Mouse (Mus musculus): Measurements from ENCODE around the gene Hsd17b7. TPM values are rescaled to one million over a fixed set of nuclear protein-coding genes. Genes with fewer than 3 reads are reported as not detected.

The Hsd17b7 gene
- polyA plus RNA-seq, 1 experiment from 2014 or later: 33.3 TPM

GRCm38 (mm10) chr1:169977621-169978020, 8.6 kb upstream of the Hsd17b7 start:
- H3K4me2 ChIP-seq (ENCODE audit: low read length): no peak overlapping the region
- no peaks in the 10 kb centered on the region for H3K36me3 ChIP-seq (ENCODE audit: control insufficient read depth, insufficient read depth, low read length)
- no peak overlapping the region for H3K9ac ChIP-seq (ENCODE audit: low read depth, low read length)
- no peak overlapping the region for H3K27ac ChIP-seq (ENCODE audit: low read depth, low read length)
- no peak for ATAC-seq
- no peak overlapping the region for H3K4me3 ChIP-seq (ENCODE audit: low read length)
- H3K4me1 ChIP-seq (ENCODE audit: control insufficient read depth, insufficient read depth, low read depth, low read length): no peaks in the 10 kb centered on the region
- 87% methylated on average over 4 of the region's 4 CpGs for WGBS
- no peaks in the 10 kb centered on the region for H3K27me3 ChIP-seq (replicated peaks; ENCODE audit: control insufficient read depth, insufficient read depth, low read length)
- no peaks in the 10 kb centered on the region for H3K9me3 ChIP-seq (ENCODE audit: control insufficient read depth, low read length)

GRCm38 (mm10) chr1:169971998-169972397, 3.0 kb upstream of the Hsd17b7 start:
- no peak for ATAC-seq
- H3K4me3 ChIP-seq (ENCODE audit: low read length): no peak overlapping the region
- 87% methylated on average over 2 of the region's 2 CpGs for WGBS

GRCm38 (mm10) chr1:169970936-169971335, 1.9 kb upstream of the Hsd17b7 start:
- Histone ChIP-seq H3K27ac (ENCODE audit: low read depth, low read length) (no peak overlapping the region), H3K27me3 (replicated peaks; ENCODE audit: control insufficient read depth, insufficient read depth, low read length) (no peaks in the 10 kb centered on the region), H3K4me2 (ENCODE audit: low read length) (no peak overlapping the region), H3K4me3 (ENCODE audit: low read length) (no peak overlapping the region), H3K4me1 (ENCODE audit: control insufficient read depth, insufficient read depth, low read depth, low read length) (peaks cover 13% of the 10 kb centered on the region), H3K9ac (ENCODE audit: low read depth, low read length) (no peak overlapping the region), H3K36me3 (ENCODE audit: control insufficient read depth, insufficient read depth, low read length) (peaks cover 2% of the 10 kb centered on the region; the same call in 1 of the 2 replicates), H3K9me3 (ENCODE audit: control insufficient read depth, low read length) (no peaks in the 10 kb centered on the region)
- no peak for ATAC-seq
- WGBS: 95% methylated on average over 4 of the region's 4 CpGs

More at GRCm38 (mm10) chr1:169971998-169972397, 3.0 kb upstream of the Hsd17b7 start:
- H3K4me2 ChIP-seq (ENCODE audit: low read length): no peak overlapping the region
- H3K36me3 ChIP-seq (ENCODE audit: control insufficient read depth, insufficient read depth, low read length): no peaks in the 10 kb centered on the region
- H3K27ac ChIP-seq (ENCODE audit: low read depth, low read length): no peak overlapping the region
- no peaks in the 10 kb centered on the region for H3K27me3 ChIP-seq (replicated peaks; ENCODE audit: control insufficient read depth, insufficient read depth, low read length)
- no peak overlapping the region for H3K9ac ChIP-seq (ENCODE audit: low read depth, low read length)
- peaks cover 13% of the 10 kb centered on the region for H3K4me1 ChIP-seq (ENCODE audit: control insufficient read depth, insufficient read depth, low read depth, low read length)
- H3K9me3 ChIP-seq (ENCODE audit: control insufficient read depth, low read length): no peaks in the 10 kb centered on the region

GRCm38 (mm10) chr1:169969516-169969886, 460 bp upstream of the Hsd17b7 start:
- Histone ChIP-seq H3K9ac (ENCODE audit: low read depth, low read length) (peak overlapping the region; percentile 56), H3K4me1 (ENCODE audit: control insufficient read depth, insufficient read depth, low read depth, low read length) (peaks cover 13% of the 10 kb centered on the region), H3K4me2 (ENCODE audit: low read length) (peak overlapping the region; percentile 66), H3K4me3 (ENCODE audit: low read length) (peak overlapping the region; percentile 74), H3K9me3 (ENCODE audit: control insufficient read depth, low read length) (no peaks in the 10 kb centered on the region), H3K27me3 (replicated peaks; ENCODE audit: control insufficient read depth, insufficient read depth, low read length) (no peaks in the 10 kb centered on the region), H3K27ac (ENCODE audit: low read depth, low read length) (peak overlapping the region; percentile 85), H3K36me3 (ENCODE audit: control insufficient read depth, insufficient read depth, low read length) (peaks cover 9% of the 10 kb centered on the region; the same call in 1 of the 2 replicates)
- under 1% methylated on average over 8 of the region's 9 CpGs for WGBS
- ATAC-seq: peak; percentile 69

GRCm38 (mm10) chr1:169953106-169953505, 15.9 kb downstream of the Hsd17b7 start:
- 95% methylated on average over 10 of the region's 10 CpGs for WGBS
- peaks cover 41% of the 10 kb centered on the region for H3K36me3 ChIP-seq (ENCODE audit: control insufficient read depth, insufficient read depth, low read length)
- peaks cover 2% of the 10 kb centered on the region; the same call in 1 of the 2 replicates for H3K9me3 ChIP-seq (ENCODE audit: control insufficient read depth, low read length)
- no peak overlapping the region for H3K4me3 ChIP-seq (ENCODE audit: low read length)
- H3K27ac ChIP-seq (ENCODE audit: low read depth, low read length): no peak overlapping the region
- no peak overlapping the region for H3K9ac ChIP-seq (ENCODE audit: low read depth, low read length)
- no peaks in the 10 kb centered on the region for H3K27me3 ChIP-seq (replicated peaks; ENCODE audit: control insufficient read depth, insufficient read depth, low read length)
- ATAC-seq: no peak
- no peaks in the 10 kb centered on the region for H3K4me1 ChIP-seq (ENCODE audit: control insufficient read depth, insufficient read depth, low read depth, low read length)
- H3K4me2 ChIP-seq (ENCODE audit: low read length): no peak overlapping the region

- H3K4me1 ChIP-seq (ENCODE audit: control insufficient read depth, insufficient read depth, low read depth, low read length): no peaks in the 10 kb centered on the region
- no peak overlapping the region for H3K4me3 ChIP-seq (ENCODE audit: low read length)
- peaks cover 2% of the 10 kb centered on the region; the same call in 1 of the 2 replicates for H3K9me3 ChIP-seq (ENCODE audit: control insufficient read depth, low read length)
- no peaks in the 10 kb centered on the region for H3K27me3 ChIP-seq (replicated peaks; ENCODE audit: control insufficient read depth, insufficient read depth, low read length)
- H3K9ac ChIP-seq (ENCODE audit: low read depth, low read length): no peak overlapping the region
- ATAC-seq: no peak
- no peak overlapping the region for H3K4me2 ChIP-seq (ENCODE audit: low read length)
- H3K27ac ChIP-seq (ENCODE audit: low read depth, low read length): no peak overlapping the region
- H3K36me3 ChIP-seq (ENCODE audit: control insufficient read depth, insufficient read depth, low read length): peaks cover 38% of the 10 kb centered on the region
- 91% methylated on average over 10 of the region's 10 CpGs for WGBS
Observed at GRCm38 (mm10) chr1:169952636-169953035, 16.4 kb downstream of the Hsd17b7 start.

GRCm38 (mm10) chr1:169951561-169951960, 17.5 kb downstream of the Hsd17b7 start:
- no peaks in the 10 kb centered on the region for H3K4me1 ChIP-seq (ENCODE audit: control insufficient read depth, insufficient read depth, low read depth, low read length)
- no peak overlapping the region for H3K4me2 ChIP-seq (ENCODE audit: low read length)
- no peak overlapping the region for H3K9ac ChIP-seq (ENCODE audit: low read depth, low read length)
- H3K27me3 ChIP-seq (replicated peaks; ENCODE audit: control insufficient read depth, insufficient read depth, low read length): no peaks in the 10 kb centered on the region
- no peak for ATAC-seq
- WGBS: 91% methylated on average over 6 of the region's 6 CpGs
- peaks cover 2% of the 10 kb centered on the region; the same call in 1 of the 2 replicates for H3K9me3 ChIP-seq (ENCODE audit: control insufficient read depth, low read length)
- peaks cover 32% of the 10 kb centered on the region for H3K36me3 ChIP-seq (ENCODE audit: control insufficient read depth, insufficient read depth, low read length)
- H3K4me3 ChIP-seq (ENCODE audit: low read length): no peak overlapping the region
- H3K27ac ChIP-seq (ENCODE audit: low read depth, low read length): no peak overlapping the region

GRCm38 (mm10) chr1:169950651-169951050, 18.4 kb downstream of the Hsd17b7 start:
- Histone ChIP-seq H3K36me3 (ENCODE audit: control insufficient read depth, insufficient read depth, low read length) (peaks cover 29% of the 10 kb centered on the region), H3K4me3 (ENCODE audit: low read length) (no peak overlapping the region), H3K4me2 (ENCODE audit: low read length) (no peak overlapping the region), H3K27me3 (replicated peaks; ENCODE audit: control insufficient read depth, insufficient read depth, low read length) (no peaks in the 10 kb centered on the region), H3K4me1 (ENCODE audit: control insufficient read depth, insufficient read depth, low read depth, low read length) (no peaks in the 10 kb centered on the region), H3K27ac (ENCODE audit: low read depth, low read length) (no peak overlapping the region), H3K9ac (ENCODE audit: low read depth, low read length) (no peak overlapping the region), H3K9me3 (ENCODE audit: control insufficient read depth, low read length) (peaks cover 2% of the 10 kb centered on the region; the same call in 1 of the 2 replicates)
- WGBS: 91% methylated on average over 4 of the region's 4 CpGs
- no peak for ATAC-seq

- peaks cover 22% of the 10 kb centered on the region for H3K36me3 ChIP-seq (ENCODE audit: control insufficient read depth, insufficient read depth, low read length)
- no peak overlapping the region for H3K4me3 ChIP-seq (ENCODE audit: low read length)
- H3K9me3 ChIP-seq (ENCODE audit: control insufficient read depth, low read length): peaks cover 3% of the 10 kb centered on the region
- no peak for ATAC-seq
- H3K9ac ChIP-seq (ENCODE audit: low read depth, low read length): no peak overlapping the region
- WGBS: 75% methylated on average over 7 of the region's 7 CpGs
- H3K4me1 ChIP-seq (ENCODE audit: control insufficient read depth, insufficient read depth, low read depth, low read length): no peaks in the 10 kb centered on the region
- H3K4me2 ChIP-seq (ENCODE audit: low read length): no peak overlapping the region
- no peaks in the 10 kb centered on the region for H3K27me3 ChIP-seq (replicated peaks; ENCODE audit: control insufficient read depth, insufficient read depth, low read length)
- no peak overlapping the region for H3K27ac ChIP-seq (ENCODE audit: low read depth, low read length)
Observed at GRCm38 (mm10) chr1:169949981-169950380, 19.1 kb downstream of the Hsd17b7 start.

- H3K9ac ChIP-seq (ENCODE audit: low read depth, low read length): no peak overlapping the region
- no peak overlapping the region for H3K4me3 ChIP-seq (ENCODE audit: low read length)
- H3K36me3 ChIP-seq (ENCODE audit: control insufficient read depth, insufficient read depth, low read length): peaks cover 13% of the 10 kb centered on the region
- ATAC-seq: no peak
- no peak overlapping the region for H3K27ac ChIP-seq (ENCODE audit: low read depth, low read length)
- H3K9me3 ChIP-seq (ENCODE audit: control insufficient read depth, low read length): peaks cover 5% of the 10 kb centered on the region
- H3K4me1 ChIP-seq (ENCODE audit: control insufficient read depth, insufficient read depth, low read depth, low read length): no peaks in the 10 kb centered on the region
- WGBS: 71% methylated on average over 7 of the region's 7 CpGs
- no peaks in the 10 kb centered on the region for H3K27me3 ChIP-seq (replicated peaks; ENCODE audit: control insufficient read depth, insufficient read depth, low read length)
- no peak overlapping the region for H3K4me2 ChIP-seq (ENCODE audit: low read length)
Observed at GRCm38 (mm10) chr1:169948866-169949265, 20.2 kb downstream of the Hsd17b7 start.

Measured in hindbrain, embryonic 16.5 days (tissue).